Mouse (Mus musculus) 3134 (cell line): ENCODE data around the gene Anxa5.

Experiments
- DNase-seq: peaks from one replicate; pipeline ENCODE4 v3.0.0-alpha.2; 2011; ENCODE audit warnings: low spot score; ENCODE audit not compliant: insufficient read length; ENCODE audit errors: extremely low read depth

Anxa5 gene

DNA sequence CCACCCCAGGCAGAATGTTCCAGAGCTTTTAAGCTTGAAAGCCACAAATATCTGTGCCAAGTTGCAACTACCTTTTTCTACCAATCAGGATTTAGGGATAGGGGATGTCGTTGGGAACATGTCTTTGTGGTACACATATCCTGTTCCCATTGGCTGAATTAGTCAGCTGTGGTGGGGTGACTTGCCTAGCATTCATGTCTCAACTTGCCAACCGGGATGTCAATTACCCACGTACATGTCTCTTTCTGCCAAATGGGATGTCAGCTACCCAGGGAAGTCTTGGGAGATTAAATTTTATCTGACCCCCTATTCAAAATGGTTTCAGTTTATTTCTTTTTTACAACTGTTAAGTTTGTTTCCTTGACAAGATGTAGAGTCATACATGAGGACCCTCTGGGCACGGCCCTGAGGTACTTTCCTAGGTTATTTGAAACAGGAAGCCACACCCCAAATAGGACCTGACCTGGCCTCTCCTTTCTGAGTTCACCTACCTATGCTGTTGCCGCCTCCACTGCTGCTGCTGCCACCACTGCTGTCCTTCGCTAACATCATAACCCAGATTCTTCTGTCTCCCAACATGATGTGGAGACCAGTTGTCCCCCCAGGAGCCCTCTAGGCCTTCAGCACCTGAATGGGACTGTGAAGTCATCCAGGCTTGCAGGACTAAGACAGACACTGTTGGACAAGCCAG, 13.3 kb upstream of the Anxa5 start:
- DNase-seq, result peak; percentile 69

- no peak for DNase-seq
These were observed 12.7 kb upstream of the Anxa5 start for GRCm38 (mm10) chr3:36488367-36488766.

GRCm38 (mm10) chr3:36486881-36487280, 11.2 kb upstream of the Anxa5 start:
- no peak for DNase-seq

- DNase-seq, result no peak
These were observed 10.5 kb upstream of the Anxa5 start for GRCm38 (mm10) chr3:36486176-36486575.

- DNase-seq, result no peak
These were observed 8.6 kb upstream of the Anxa5 start for GRCm38 (mm10) chr3:36484292-36484691.

GRCm38 (mm10) chr3:36482940-36483339, 7.2 kb upstream of the Anxa5 start:
- no peak for DNase-seq

DNA sequence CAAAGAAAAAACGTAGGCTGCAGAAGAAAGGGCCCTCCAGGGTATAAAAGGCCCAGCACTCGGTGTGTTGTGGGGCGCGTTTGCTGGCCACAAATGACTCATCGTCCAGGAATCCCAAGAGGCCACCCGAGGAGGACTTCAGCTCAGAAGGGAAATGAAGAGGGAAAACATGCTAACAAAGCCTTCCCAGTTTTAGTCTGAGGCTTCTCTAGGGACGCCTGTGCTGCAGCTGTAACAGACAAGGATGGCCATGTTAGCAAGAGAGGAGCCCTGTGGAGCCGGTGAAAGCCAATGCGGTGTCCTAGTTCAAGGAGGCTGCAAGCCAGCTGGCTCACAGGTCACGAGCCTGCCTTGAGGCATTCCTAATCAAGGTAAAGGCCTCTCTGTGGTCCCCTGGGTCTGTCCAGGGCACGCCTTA, 6.1 kb upstream of the Anxa5 start:
- DNase-seq, result peak; percentile 81

DNA sequence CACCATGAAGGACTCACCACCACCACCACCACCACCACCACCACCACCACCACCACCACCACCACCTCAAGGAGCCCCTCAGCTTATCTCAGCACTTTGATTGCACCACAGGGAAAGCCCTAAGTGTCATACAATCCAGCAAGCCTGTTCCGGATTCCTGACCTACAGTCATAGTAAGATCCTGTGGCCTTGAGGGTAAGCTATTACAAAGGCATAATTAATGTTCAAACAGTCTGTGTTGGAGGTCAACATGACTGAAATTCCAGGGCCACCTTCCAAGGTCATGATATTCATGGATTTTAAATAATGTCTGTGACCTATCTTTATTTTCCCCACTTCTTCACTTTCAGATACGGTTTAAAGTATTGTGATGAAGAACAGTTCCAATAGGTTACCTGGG, 4.8 kb upstream of the Anxa5 start:
- DNase-seq, result no peak

DNA sequence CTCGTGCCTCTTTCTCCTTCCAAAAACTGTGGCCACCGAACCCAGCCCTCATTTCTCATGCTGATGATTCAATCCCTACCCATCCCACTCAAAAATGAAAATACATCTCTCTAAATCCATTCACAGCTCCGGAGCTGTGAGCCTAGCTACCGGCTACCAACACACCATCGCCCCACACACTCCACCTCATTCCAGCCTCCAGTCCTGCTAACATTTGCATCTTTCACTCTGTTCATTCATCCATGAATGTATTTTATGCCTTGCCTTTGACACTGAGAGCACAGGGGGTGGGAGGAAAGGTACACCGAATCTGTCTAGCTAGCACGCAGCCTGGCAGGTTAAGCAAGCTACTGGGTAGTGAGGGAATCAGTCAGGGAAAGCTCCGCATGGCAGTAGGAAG, 3.1 kb upstream of the Anxa5 start:
- DNase-seq, result no peak

DNA sequence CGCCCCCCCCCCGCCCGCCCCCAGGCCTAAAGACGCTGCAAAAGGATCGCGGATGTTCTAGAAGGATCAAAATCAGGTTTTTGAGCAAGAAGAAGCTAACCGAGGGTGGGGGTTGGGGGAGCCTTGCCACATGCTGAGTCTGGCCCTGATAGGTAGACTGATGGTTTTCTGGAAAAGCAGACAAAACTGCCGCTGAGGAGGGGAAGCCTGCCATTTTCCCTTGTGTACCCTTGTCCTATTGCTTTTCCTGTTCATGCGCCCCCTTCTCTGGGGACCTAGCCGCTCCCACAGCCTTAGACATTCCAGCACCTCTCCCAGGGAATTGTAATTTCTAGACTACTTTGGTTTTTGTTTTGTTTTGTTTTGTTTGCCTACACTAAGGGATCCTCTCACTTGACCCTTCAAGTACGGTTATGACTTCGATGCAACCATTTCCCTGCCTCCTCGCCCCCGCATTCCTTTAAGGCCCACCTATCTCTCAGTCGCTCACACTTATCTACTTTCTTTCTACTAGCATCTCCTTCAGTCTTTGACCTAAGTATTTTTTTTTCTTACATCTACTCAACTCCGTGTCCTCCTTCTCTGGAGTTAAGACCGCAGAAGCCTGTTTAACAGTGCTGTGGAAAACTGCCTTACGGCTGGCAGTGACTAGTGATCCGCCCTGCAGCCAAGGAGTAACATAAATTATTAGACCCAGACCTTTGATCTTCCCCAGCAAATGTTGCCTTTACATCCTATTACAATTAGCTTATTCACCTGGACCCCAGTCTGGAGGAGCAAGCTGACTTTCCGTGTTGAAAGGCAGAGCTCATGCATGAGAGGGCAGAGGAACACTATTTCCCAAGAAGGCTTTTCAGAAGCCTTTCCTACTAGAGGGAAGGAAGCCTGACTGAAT, 814 bp upstream of the Anxa5 start:
- DNase-seq, result no peak

DNA sequence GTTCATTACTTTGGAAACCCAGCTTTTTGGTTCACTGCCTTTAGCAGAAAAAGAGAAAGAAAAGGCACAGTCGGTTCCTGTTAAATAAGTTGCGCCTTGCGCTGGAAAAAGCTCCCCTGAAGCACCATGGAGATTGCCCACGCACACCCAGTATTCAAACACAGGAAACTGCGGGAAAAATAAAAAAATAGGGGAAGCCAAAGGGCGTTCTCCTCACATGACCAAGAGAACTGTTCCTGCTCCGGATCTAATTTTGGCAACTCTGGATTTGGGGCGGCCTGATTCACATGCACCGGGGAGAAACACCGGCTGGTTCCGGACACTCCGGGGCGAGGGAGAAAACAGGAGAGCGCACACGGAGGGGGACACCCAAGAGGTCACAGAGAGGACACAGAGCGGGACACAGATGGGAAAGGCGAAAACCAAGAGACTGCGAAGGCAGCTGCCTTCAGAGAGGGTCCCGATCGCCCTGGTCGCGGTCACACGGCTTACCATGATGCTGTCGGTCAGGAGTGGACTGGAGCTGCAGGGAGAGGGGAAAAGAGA, 683 bp downstream of the Anxa5 start:
- no peak for DNase-seq

DNA sequence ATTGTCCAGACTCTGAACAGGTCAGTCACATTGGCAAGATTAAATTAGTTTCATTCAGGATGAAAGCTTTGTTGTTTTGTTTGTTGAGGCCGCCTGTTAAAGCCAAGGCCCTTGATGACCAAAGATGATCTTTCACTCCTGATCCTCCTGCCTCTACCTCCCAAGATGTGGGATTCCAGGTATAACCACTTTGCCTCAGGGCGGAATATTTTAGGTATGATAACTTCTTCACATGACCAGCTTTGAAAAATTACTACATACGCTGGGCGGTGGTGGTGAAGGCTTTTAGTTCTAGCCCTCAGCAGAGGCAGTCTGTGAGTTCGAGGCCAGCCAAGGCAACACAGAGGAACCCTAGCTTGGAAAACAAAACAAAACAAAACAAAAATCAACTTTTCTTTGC, 1.3 kb downstream of the Anxa5 start:
- DNase-seq, result no peak

- no peak for DNase-seq
These were observed 2.5 kb downstream of the Anxa5 start for GRCm38 (mm10) chr3:36473222-36473621.

GRCm38 (mm10) chr3:36471856-36472255, 3.8 kb downstream of the Anxa5 start:
- no peak for DNase-seq

DNA sequence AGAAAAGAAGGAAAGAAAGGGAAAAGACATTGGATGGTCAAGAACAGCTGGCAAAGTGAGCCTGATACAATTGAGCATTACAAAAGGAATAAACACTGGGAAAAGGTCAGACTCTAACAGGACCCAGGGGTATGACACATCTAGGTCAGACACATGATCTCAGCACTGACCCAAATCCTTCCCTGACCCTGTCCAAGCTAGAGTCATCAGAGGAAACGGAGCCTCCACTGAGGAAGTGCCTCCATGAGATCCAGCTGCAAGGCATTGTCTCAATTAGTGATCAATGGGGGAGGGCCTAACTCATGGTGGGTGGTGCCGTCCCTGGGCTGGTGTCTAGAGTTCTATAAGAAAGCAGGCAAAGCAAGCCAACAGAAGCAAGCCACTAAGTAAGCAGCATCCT, 6.8 kb downstream of the Anxa5 start:
- DNase-seq, result peak; percentile 35

GRCm38 (mm10) chr3:36467632-36468031, 8.1 kb downstream of the Anxa5 start:
- peak; percentile 65 for DNase-seq

- DNase-seq, result no peak
These were observed 10.2 kb downstream of the Anxa5 start for GRCm38 (mm10) chr3:36465538-36465937.

DNA sequence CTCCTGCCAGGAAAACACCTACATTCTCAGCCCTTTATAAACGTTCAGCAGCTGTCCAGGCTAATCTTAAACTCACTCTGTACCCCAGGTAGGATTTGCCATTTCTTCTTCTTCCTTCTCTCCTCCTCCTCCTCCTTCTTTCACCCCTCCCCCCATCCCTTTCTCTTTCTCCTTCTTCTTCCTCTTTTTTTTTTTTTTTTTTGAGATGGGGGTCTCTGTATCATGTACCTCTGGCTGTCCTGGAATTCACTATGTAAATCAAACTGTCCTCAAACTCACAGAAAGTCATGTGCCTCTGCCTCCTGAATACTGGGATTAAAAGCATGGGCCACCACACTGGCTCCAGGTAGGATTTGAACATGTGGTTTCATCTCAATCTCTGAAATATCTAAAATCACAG, 13.3 kb downstream of the Anxa5 start:
- DNase-seq, result no peak

- DNase-seq, result no peak
These were observed 13.9 kb downstream of the Anxa5 start for GRCm38 (mm10) chr3:36461819-36462218.

GRCm38 (mm10) chr3:36460717-36461116, 15.0 kb downstream of the Anxa5 start:
- no peak for DNase-seq

GRCm38 (mm10) chr3:36455566-36455965, 20.1 kb downstream of the Anxa5 start:
- DNase-seq, result no peak

GRCm38 (mm10) chr3:36455124-36455523, 20.6 kb downstream of the Anxa5 start:
- no peak for DNase-seq
